Mouse (Mus musculus): ENCODE measurements at regions not wholly inside any gene's neighbourhood (a gene's known extent, or its start where the extent isn't known, plus 50 kb on each side); places are given as distances from the start of the nearest gene placed in this dataset.

DNA sequence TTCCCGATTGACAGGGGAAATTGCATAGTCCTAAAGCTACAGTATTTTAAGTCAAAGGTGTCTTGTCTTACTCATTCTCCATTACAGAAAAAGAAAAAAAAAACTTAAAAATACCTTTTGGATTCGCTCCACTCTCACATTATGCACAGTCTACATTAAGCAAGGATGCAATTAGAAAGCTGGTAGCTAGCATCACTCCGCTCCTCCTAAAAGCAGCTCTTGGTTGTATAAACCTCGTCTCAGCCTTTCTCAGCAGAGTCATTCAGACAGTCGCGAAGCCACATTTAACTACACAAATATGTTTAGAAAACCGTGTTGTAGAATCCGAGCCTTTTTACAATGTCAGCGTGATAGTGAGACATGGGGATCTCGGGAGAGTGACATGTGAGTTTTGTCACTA is 172.5 kb upstream of the Fat1 start:
- TF ChIP-seq EP300 (IDR thresholded peaks at IDR 0.05; ENCODE audit: low read depth) (no peak), CTCF (IDR thresholded peaks at IDR 0.05; ENCODE audit: low read depth) (no peak)
